Mouse (Mus musculus): ENCODE results near the gene Gm5148. TPM values are rescaled to one million over a fixed set of nuclear protein-coding genes. Genes with fewer than 3 reads are reported as not detected.

Gene Gm5148
- total RNA-seq, 1 experiment = 69.6 TPM

GRCm38 (mm10) chr3:37727392-37727791, 3.1 kb upstream of the Gm5148 start:
- in situ Hi-C loops (cut with MboI; ENCODE audit: low sequenced_read_pairs in 2 of 2, unreplicated experiment in 2 of 2) = no loop called here
- Histone ChIP-seq H3K4me3 (ENCODE audit: insufficient read depth in 1 of 2, low read depth in 1 of 2, low read length in 2 of 2, poor library complexity in 1 of 2, severe bottlenecking in 1 of 2) (no peak overlapping the region), H3K9ac (ENCODE audit: insufficient read depth, low read depth, low read length, poor library complexity, severe bottlenecking) (no peak overlapping the region), H3K36me3 (ENCODE audit: control insufficient read depth, insufficient read depth, low read length, poor library complexity, severe bottlenecking) (no peaks in the 10 kb centered on the region), H3K4me1 (ENCODE audit: control insufficient read depth in 2 of 2, insufficient read depth in 2 of 2, low read length in 2 of 2, poor library complexity in 1 of 2) (peaks cover 0 to 8% of the 10 kb centered on the region in 2 experiments; a peak in 1 of 4 replicates), H3K27ac (ENCODE audit: insufficient read depth, low read depth, low read length, poor library complexity, severe bottlenecking) (no peak overlapping the region), H3K9me3 (ENCODE audit: control insufficient read depth, insufficient read depth, low read depth, low read length) (no peaks in the 10 kb centered on the region)
- DNase-seq (ENCODE audit: low read depth, low spot score) = no peak
- no peak for TF ChIP-seq CHD2 (IDR thresholded peaks at IDR 0.05; ENCODE audit: low read depth, low read length)
- no peak for TF ChIP-seq ZC3H11A (IDR thresholded peaks at IDR 0.05; ENCODE audit: borderline replicate concordance, low read depth, low read length)

GRCm38 (mm10) chr3:37726501-37727140, 2.3 kb upstream of the Gm5148 start:
- in situ Hi-C loops (cut with MboI; ENCODE audit: low sequenced_read_pairs in 2 of 2, unreplicated experiment in 2 of 2) = no loop called here
- no peak for TF ChIP-seq HCFC1 (IDR thresholded peaks at IDR 0.05; ENCODE audit: borderline replicate concordance, insufficient read depth, low read length)
- H3K4me3 ChIP-seq (ENCODE audit: insufficient read depth in 1 of 2, low read depth in 1 of 2, low read length in 2 of 2, poor library complexity in 1 of 2, severe bottlenecking in 1 of 2) = no peak overlapping the region
- H3K27ac ChIP-seq (ENCODE audit: insufficient read depth, low read depth, low read length, poor library complexity, severe bottlenecking) = no peak overlapping the region
- no peak for DNase-seq (ENCODE audit: low read depth, low spot score)
- peaks cover 0 to 8% of the 10 kb centered on the region in 2 experiments; a peak in 1 of 4 replicates for H3K4me1 ChIP-seq (ENCODE audit: control insufficient read depth in 2 of 2, insufficient read depth in 2 of 2, low read length in 2 of 2, poor library complexity in 1 of 2)
- no peaks in the 10 kb centered on the region for H3K9me3 ChIP-seq (ENCODE audit: control insufficient read depth, insufficient read depth, low read depth, low read length)
- no peaks in the 10 kb centered on the region for H3K36me3 ChIP-seq (ENCODE audit: control insufficient read depth, insufficient read depth, low read length, poor library complexity, severe bottlenecking)
- no peak overlapping the region for H3K9ac ChIP-seq (ENCODE audit: insufficient read depth, low read depth, low read length, poor library complexity, severe bottlenecking)

GRCm38 (mm10) chr3:37724946-37725735, 851 bp upstream of the Gm5148 start:
- H3K27ac ChIP-seq (ENCODE audit: insufficient read depth, low read depth, low read length, poor library complexity, severe bottlenecking) = no peak overlapping the region
- TF ChIP-seq ZNF384 (IDR thresholded peaks at IDR 0.05; ENCODE audit: low read depth, low read length) (no peak), CHD2 (IDR thresholded peaks at IDR 0.05; ENCODE audit: low read depth, low read length) (no peak), ZC3H11A (IDR thresholded peaks at IDR 0.05; ENCODE audit: borderline replicate concordance, low read depth, low read length) (no peak), MAFK (IDR thresholded peaks at IDR 0.05; ENCODE audit: insufficient read depth, low read depth, low read length) (no peak), HCFC1 (IDR thresholded peaks at IDR 0.05; ENCODE audit: borderline replicate concordance, insufficient read depth, low read length) (no peak)
- no peak for DNase-seq (ENCODE audit: low read depth, low spot score)
- no peak overlapping the region for H3K9ac ChIP-seq (ENCODE audit: insufficient read depth, low read depth, low read length, poor library complexity, severe bottlenecking)
- in situ Hi-C loops (cut with MboI; ENCODE audit: low sequenced_read_pairs in 2 of 2, unreplicated experiment in 2 of 2) = loop anchor here in 1 of 2 experiments (5.0 kb wide), 1 partner anchor 83 kb away; no protein-coding TSS in a partner anchor
- no peaks in the 10 kb centered on the region for H3K36me3 ChIP-seq (ENCODE audit: control insufficient read depth, insufficient read depth, low read length, poor library complexity, severe bottlenecking)
- H3K4me3 ChIP-seq (ENCODE audit: insufficient read depth in 1 of 2, low read depth in 1 of 2, low read length in 2 of 2, poor library complexity in 1 of 2, severe bottlenecking in 1 of 2) = no peak overlapping the region
- no peaks in the 10 kb centered on the region for H3K9me3 ChIP-seq (ENCODE audit: control insufficient read depth, insufficient read depth, low read depth, low read length)
- peaks cover 0 to 8% of the 10 kb centered on the region in 2 experiments; a peak in 1 of 4 replicates for H3K4me1 ChIP-seq (ENCODE audit: control insufficient read depth in 2 of 2, insufficient read depth in 2 of 2, low read length in 2 of 2, poor library complexity in 1 of 2)

GRCm38 (mm10) chr3:37723662-37724170, 574 bp downstream of the Gm5148 start:
- Histone ChIP-seq H3K9ac (ENCODE audit: insufficient read depth, low read depth, low read length, poor library complexity, severe bottlenecking) (no peak overlapping the region), H3K9me3 (ENCODE audit: control insufficient read depth, insufficient read depth, low read depth, low read length) (no peaks in the 10 kb centered on the region), H3K4me3 (ENCODE audit: insufficient read depth in 1 of 2, low read depth in 1 of 2, low read length in 2 of 2, poor library complexity in 1 of 2, severe bottlenecking in 1 of 2) (peak overlapping the region; percentile 24 to 59; a peak in 3 of 4 replicates), H3K36me3 (ENCODE audit: control insufficient read depth, insufficient read depth, low read length, poor library complexity, severe bottlenecking) (no peaks in the 10 kb centered on the region), H3K27ac (ENCODE audit: insufficient read depth, low read depth, low read length, poor library complexity, severe bottlenecking) (peak overlapping the region; percentile 45; the same call in 1 of the 2 replicates), H3K4me1 (ENCODE audit: control insufficient read depth in 2 of 2, insufficient read depth in 2 of 2, low read length in 2 of 2, poor library complexity in 1 of 2) (peaks cover 0 to 8% of the 10 kb centered on the region in 2 experiments; a peak in 1 of 4 replicates)
- TF ChIP-seq HCFC1 (IDR thresholded peaks at IDR 0.05; ENCODE audit: borderline replicate concordance, insufficient read depth, low read length) (no peak), ZNF384 (IDR thresholded peaks at IDR 0.05; ENCODE audit: low read depth, low read length) (no peak), ZC3H11A (IDR thresholded peaks at IDR 0.05; ENCODE audit: borderline replicate concordance, low read depth, low read length) (no peak), MAFK (IDR thresholded peaks at IDR 0.05; ENCODE audit: insufficient read depth, low read depth, low read length) (no peak), CHD2 (IDR thresholded peaks at IDR 0.05; ENCODE audit: low read depth, low read length) (no peak)
- in situ Hi-C loops (cut with MboI; ENCODE audit: low sequenced_read_pairs in 2 of 2, unreplicated experiment in 2 of 2) = loop anchor here in 1 of 2 experiments (5.0 kb wide), 1 partner anchor 81 kb away; no protein-coding TSS in a partner anchor
- DNase-seq (ENCODE audit: low read depth, low spot score) = peak; percentile 25
